Mouse (Mus musculus) hindbrain, embryonic 16.5 days (tissue): Measurements from ENCODE around the gene Cacnb4. TPM values are rescaled to one million over a fixed set of nuclear protein-coding genes. Genes with fewer than 3 reads are reported as not detected.
A peak's percentile ranks its signal among the peaks of the same experiment; 100 is the strongest.

ENCODE experiments used
- ATAC-seq: fragments of 200-750 bp; cut with Nextera tagmentation; 2 replicates; pipeline ENCODE4 v1.8.0; 2017; ENCODE audit warnings: moderate TSS enrichment, moderate library complexity
- H3K27ac ChIP-seq: fragments of 300-500 bp; sonication (generic); 2 replicates; pipeline ENCODE4 v1.5.1; 2014; ENCODE audit warnings: low read depth, mild to moderate bottlenecking, control low read depth, low read length, moderate library complexity
- H3K27me3 ChIP-seq: fragments of 300-500 bp; sonication (generic); replicated peaks from 2 replicates; pipeline ENCODE4 v1.6.1; 2014; ENCODE audit warnings: low read length; ENCODE audit not compliant: control insufficient read depth, insufficient read depth
- H3K36me3 ChIP-seq: fragments of 300-500 bp; sonication (generic); 2 replicates; pipeline ENCODE4 v1.6.1; 2014; ENCODE audit warnings: mild to moderate bottlenecking, low read length, moderate library complexity, mixed read lengths; ENCODE audit not compliant: control insufficient read depth, insufficient read depth
- H3K4me1 ChIP-seq: fragments of 300-500 bp; sonication (generic); 2 replicates; pipeline ENCODE4 v1.6.1; 2014; ENCODE audit warnings: low read depth, low read length; ENCODE audit not compliant: control insufficient read depth, insufficient read depth
- H3K4me2 ChIP-seq: fragments of 300-500 bp; sonication (generic); 2 replicates; pipeline ENCODE4 v1.6.1; 2014; ENCODE audit warnings: mild to moderate bottlenecking, low read length, control low read depth, moderate library complexity
- H3K4me3 ChIP-seq: fragments of 300-500 bp; sonication (generic); 2 replicates; pipeline ENCODE4 v1.5.1; 2014; ENCODE audit warnings: mild to moderate bottlenecking, low read length, control low read depth, moderate library complexity
- H3K9ac ChIP-seq: fragments of 300-500 bp; sonication (generic); 2 replicates; pipeline ENCODE4 v1.6.1; 2014; ENCODE audit warnings: low read depth, mild to moderate bottlenecking, control low read depth, low read length, moderate library complexity
- H3K9me3 ChIP-seq: fragments of 300-500 bp; sonication (generic); 2 replicates; pipeline ENCODE4 v1.6.1; 2014; ENCODE audit warnings: mild to moderate bottlenecking, low read length, moderate library complexity; ENCODE audit not compliant: control insufficient read depth
- WGBS: fragments of 180-500 bp; shearing (Covaris S2); extraction: QIAGEN DNeasy Blood & Tissue Kit; methylation state at CpG from one replicate; pipeline ENCODE4 v1.1.7; 2014; 5-methylcytosine and 5-hydroxymethylcytosine counted together
- polyA plus RNA-seq: library from polyadenylated mRNA; unstranded; fragments of >200 nt; fragmentation: Nextera tagmentation; extraction: Ambion mirVana; gene quantifications from 2 replicates; pipeline ENCODE4 v1.2.1, GENCODE M21; 2015

Gene Cacnb4
- polyA plus RNA-seq, 1 experiment from 2014 or later = 13.9 TPM

- 36% methylated on average over 6 of the region's 6 CpGs for WGBS
- no peak overlapping the region for H3K4me2 ChIP-seq
Measured at GRCm38 (mm10) chr2:52499849-52500262, 176.8 kb downstream of the Cacnb4 start.

GRCm38 (mm10) chr2:52499101-52499537, 177.5 kb downstream of the Cacnb4 start:
- ATAC-seq = no peak
- no peak overlapping the region for H3K4me3 ChIP-seq

More at GRCm38 (mm10) chr2:52499849-52500262, 176.8 kb downstream of the Cacnb4 start:
- Histone ChIP-seq H3K9ac (peak overlapping the region; percentile 23; the same call in 1 of the 2 replicates), H3K27me3 (no peaks in the 10 kb centered on the region), H3K27ac (peak overlapping the region; percentile 53), H3K4me3 (no peak overlapping the region), H3K36me3 (no peaks in the 10 kb centered on the region), H3K9me3 (no peaks in the 10 kb centered on the region), H3K4me1 (peaks cover 11% of the 10 kb centered on the region)
- peak; percentile 60 for ATAC-seq

GRCm38 (mm10) chr2:52495097-52495694, 181.4 kb downstream of the Cacnb4 start:
- Histone ChIP-seq H3K9ac (no peak overlapping the region), H3K36me3 (no peaks in the 10 kb centered on the region), H3K9me3 (no peaks in the 10 kb centered on the region), H3K27ac (no peak overlapping the region), H3K4me1 (peaks cover 10% of the 10 kb centered on the region), H3K4me3 (no peak overlapping the region), H3K27me3 (no peaks in the 10 kb centered on the region), H3K4me2 (no peak overlapping the region)
- WGBS = 66% methylated on average over 11 of the region's 11 CpGs
- ATAC-seq = peak; percentile 56

More at GRCm38 (mm10) chr2:52499101-52499537, 177.5 kb downstream of the Cacnb4 start:
- 79% methylated on average over 12 of the region's 12 CpGs for WGBS
- Histone ChIP-seq H3K36me3 (no peaks in the 10 kb centered on the region), H3K27ac (peak overlapping the region; percentile 24; the same call in 1 of the 2 replicates), H3K4me2 (no peak overlapping the region), H3K9me3 (no peaks in the 10 kb centered on the region), H3K9ac (no peak overlapping the region), H3K4me1 (peaks cover 11% of the 10 kb centered on the region), H3K27me3 (no peaks in the 10 kb centered on the region)

DNA sequence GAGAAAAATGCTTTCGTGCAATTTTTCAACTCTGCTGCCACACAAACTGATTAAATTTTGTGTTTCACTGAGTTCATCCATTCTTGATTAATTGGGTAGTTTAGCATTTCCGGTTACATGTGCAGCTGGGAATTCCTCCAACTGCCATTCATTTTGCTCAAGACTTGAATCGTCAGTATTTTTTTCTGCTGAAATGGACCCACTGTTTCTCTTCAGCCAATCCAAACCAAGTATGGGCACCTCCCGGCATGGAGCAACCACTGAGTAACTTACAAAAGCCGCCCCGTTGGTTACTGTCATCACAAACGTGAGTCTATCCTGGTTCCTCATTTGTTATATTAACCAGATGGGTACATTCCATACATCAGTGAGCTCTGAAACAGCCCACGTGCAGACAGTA, 182.4 kb downstream of the Cacnb4 start:
- H3K4me1 ChIP-seq = peaks cover 2% of the 10 kb centered on the region; the same call in 1 of the 2 replicates
- no peak overlapping the region for H3K9ac ChIP-seq
- no peak for ATAC-seq
- H3K27ac ChIP-seq = no peak overlapping the region
- H3K9me3 ChIP-seq = no peaks in the 10 kb centered on the region
- no peaks in the 10 kb centered on the region for H3K27me3 ChIP-seq
- H3K4me3 ChIP-seq = no peak overlapping the region
- 54% methylated on average over 8 of the region's 8 CpGs for WGBS
- no peak overlapping the region for H3K4me2 ChIP-seq
- no peaks in the 10 kb centered on the region for H3K36me3 ChIP-seq

GRCm38 (mm10) chr2:52492867-52493266, 183.8 kb downstream of the Cacnb4 start:
- H3K36me3 ChIP-seq = no peaks in the 10 kb centered on the region
- no peak for ATAC-seq

GRCm38 (mm10) chr2:52489840-52490239, 186.8 kb downstream of the Cacnb4 start:
- H3K36me3 ChIP-seq = no peaks in the 10 kb centered on the region
- no peaks in the 10 kb centered on the region for H3K4me1 ChIP-seq
- no peak overlapping the region for H3K4me2 ChIP-seq
- no peak overlapping the region for H3K27ac ChIP-seq
- 56% methylated on average over 1 of the region's 1 CpGs for WGBS
- H3K4me3 ChIP-seq = no peak overlapping the region
- H3K9ac ChIP-seq = no peak overlapping the region
- no peaks in the 10 kb centered on the region for H3K9me3 ChIP-seq
- H3K27me3 ChIP-seq = no peaks in the 10 kb centered on the region
- no peak for ATAC-seq

More at GRCm38 (mm10) chr2:52492867-52493266, 183.8 kb downstream of the Cacnb4 start:
- Histone ChIP-seq H3K9ac (no peak overlapping the region), H3K4me2 (no peak overlapping the region), H3K4me1 (no peaks in the 10 kb centered on the region), H3K4me3 (no peak overlapping the region), H3K27me3 (no peaks in the 10 kb centered on the region), H3K9me3 (no peaks in the 10 kb centered on the region), H3K27ac (no peak overlapping the region)
- 59% methylated on average over 13 of the region's 13 CpGs for WGBS

DNA sequence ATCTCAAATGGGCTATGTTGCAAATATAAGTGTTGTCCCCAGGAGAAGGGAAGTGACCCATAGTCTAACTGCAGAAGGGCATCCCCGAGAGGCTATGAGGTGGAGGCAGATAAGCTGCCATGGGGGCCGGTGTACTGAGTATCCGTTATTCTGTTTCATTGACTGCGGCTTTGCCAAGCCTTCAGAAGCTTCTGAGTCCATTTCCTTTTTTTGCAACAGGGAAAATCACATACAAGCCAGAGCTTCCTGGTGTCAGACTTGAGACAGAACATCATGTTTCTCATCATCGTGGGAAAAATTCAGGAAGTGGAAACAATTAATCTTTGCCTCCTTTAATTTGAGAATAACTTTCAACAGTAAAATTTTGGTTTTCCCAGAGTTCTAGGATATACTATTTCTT, 193.1 kb downstream of the Cacnb4 start:
- H3K4me2 ChIP-seq = no peak overlapping the region
- H3K36me3 ChIP-seq = no peaks in the 10 kb centered on the region
- no peaks in the 10 kb centered on the region for H3K4me1 ChIP-seq
- 86% methylated on average over 5 of the region's 5 CpGs for WGBS
- no peak for ATAC-seq
- no peaks in the 10 kb centered on the region for H3K9me3 ChIP-seq
- H3K27me3 ChIP-seq = no peaks in the 10 kb centered on the region
- H3K27ac ChIP-seq = no peak overlapping the region
- no peak overlapping the region for H3K9ac ChIP-seq
- H3K4me3 ChIP-seq = no peak overlapping the region

GRCm38 (mm10) chr2:52480476-52480875, 196.2 kb downstream of the Cacnb4 start:
- H3K4me3 ChIP-seq = no peak overlapping the region
- WGBS = 88% methylated on average over 8 of the region's 8 CpGs
- no peak overlapping the region for H3K4me2 ChIP-seq
- H3K27ac ChIP-seq = no peak overlapping the region
- no peak for ATAC-seq
- no peaks in the 10 kb centered on the region for H3K27me3 ChIP-seq
- no peaks in the 10 kb centered on the region for H3K9me3 ChIP-seq
- H3K9ac ChIP-seq = no peak overlapping the region
- no peaks in the 10 kb centered on the region for H3K36me3 ChIP-seq
- no peaks in the 10 kb centered on the region for H3K4me1 ChIP-seq

DNA sequence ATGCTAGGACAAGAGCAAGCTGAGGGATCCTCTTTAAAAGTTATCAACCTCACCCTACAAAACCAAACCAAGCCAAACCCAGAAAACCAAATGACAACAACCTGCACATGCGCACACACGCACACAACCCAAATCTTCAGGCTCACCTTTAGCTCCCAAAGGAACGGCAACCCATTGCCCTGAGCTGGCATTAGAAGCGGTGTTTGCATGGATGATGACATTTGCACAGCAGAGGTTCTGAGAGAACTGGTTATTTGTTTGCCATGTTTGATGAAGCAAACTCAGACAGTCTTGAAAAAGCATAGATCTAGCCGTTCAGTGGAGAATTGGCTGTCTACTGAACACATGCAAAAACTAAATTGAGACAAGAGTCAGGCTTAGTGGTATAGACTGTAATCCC, 198.1 kb downstream of the Cacnb4 start:
- H3K4me3 ChIP-seq = no peak overlapping the region
- no peak overlapping the region for H3K27ac ChIP-seq
- H3K9ac ChIP-seq = no peak overlapping the region
- H3K9me3 ChIP-seq = no peaks in the 10 kb centered on the region
- 92% methylated on average over 5 of the region's 5 CpGs for WGBS
- no peak for ATAC-seq
- H3K27me3 ChIP-seq = no peaks in the 10 kb centered on the region
- H3K36me3 ChIP-seq = no peaks in the 10 kb centered on the region
- no peaks in the 10 kb centered on the region for H3K4me1 ChIP-seq
- H3K4me2 ChIP-seq = no peak overlapping the region
